Mouse (Mus musculus) thymus, postnatal 25 days (tissue): Measurements from ENCODE around the gene Gm12185.
"Not testable (repeated sequence)": the region's sequence is repeated elsewhere in the genome, so short reads cannot be mapped to it uniquely, and the experiment has no call there.

ENCODE experiments used
- DNase-seq: peaks from one replicate; pipeline ENCODE4 v3.0.0; 2022

Gene Gm12185

DNA sequence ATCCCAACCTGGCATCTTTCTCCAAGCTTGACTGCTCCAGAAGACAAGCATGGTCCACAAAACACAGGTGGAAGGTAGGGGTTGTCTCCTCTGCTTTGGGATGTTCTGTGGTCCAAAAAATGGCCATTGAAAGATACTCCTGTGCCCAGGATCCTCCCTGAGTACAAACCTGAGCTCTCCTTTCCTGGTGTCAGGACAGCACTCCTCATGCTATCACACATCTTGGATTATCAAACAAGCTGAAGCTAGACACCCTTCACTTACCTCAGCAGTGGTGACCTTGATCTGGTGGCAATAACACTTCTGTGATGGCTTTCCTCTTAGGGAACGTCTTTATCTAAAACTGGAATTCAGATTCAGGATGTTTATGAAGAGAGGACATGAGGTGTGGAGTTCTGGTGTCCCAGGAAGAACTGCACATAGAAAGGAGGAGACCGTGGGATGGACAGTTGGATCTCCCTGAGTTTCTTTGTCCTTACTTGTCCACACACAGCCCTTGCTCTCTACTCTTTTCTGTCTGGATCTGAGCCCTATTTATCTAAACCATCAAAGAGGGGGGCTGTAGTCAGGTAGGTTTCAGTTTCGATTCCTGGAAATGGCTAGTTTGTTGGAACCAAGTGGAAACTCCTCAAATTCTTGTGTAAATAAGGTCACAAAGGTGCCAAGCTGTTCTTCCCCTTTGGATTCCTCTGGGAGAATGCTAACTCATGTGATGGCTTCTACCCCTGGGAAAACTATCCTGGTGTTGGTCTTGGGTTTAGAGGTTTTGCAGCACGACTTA lies at the start of gene Gm12185:
Gene Gm12185, minus strand, starts transcription at position 487 of the 781 bp plus-strand sequence.
- peak; percentile 32 for DNase-seq

DNA sequence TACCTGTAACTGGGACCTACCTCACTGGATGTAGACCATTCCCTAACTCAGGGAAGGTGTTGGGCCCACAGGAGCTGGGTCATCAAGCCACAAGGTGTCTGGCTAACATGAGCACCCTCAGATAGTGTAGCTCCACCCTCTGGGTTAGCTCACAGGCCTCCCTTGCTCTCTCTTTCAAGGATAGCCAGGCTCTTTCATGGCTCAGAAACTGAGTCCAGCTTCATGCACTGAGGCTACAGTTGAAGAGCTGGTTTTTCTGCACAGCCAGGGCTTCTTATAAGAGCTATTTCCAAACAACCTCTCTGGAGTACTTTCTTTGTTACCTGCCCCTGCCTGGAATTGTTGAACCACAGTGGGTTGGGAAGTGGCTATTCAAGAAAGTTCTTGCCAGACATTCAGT lies 20.0 kb upstream of the Gm12185 start:
- DNase-seq = not testable (repeated sequence)

DNA sequence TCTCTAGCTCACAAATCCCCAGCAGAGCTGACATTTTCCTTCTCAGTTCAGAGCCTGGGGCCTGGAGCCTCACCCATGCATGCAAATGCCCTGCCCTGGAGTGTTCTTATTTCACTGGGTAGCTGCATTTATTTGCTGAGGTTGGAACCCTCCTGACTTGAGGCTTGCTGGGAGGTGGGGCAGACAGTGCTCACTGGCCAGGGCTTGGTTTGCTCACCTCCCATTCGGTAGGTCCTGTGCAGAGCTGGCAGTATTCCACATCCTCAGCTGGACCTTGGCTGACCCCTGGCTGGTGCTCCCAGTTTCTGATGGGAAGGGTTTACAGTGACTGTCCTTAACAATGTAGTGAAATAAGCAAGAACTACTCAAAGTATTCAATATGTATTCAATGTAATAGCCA lies 14.8 kb upstream of the Gm12185 start:
- not testable (repeated sequence) for DNase-seq

DNA sequence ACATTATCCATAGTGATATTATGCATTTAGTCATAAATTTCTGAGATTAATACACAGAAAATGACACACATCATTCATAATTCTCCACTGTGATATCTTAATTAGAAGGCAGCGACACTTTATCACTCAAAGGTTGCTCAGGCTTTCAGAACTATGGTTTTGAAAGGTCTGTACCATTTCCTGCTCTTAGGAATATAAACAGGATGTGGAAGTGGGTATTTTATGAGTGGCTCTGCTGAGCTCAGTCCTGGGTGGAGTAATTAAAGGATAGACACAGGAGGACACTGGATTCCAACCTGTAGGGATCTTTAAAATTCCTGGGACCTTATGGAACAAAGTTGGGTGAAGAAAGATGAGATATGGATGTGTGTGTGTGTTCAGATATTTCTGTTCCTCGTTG lies 14.3 kb upstream of the Gm12185 start:
- DNase-seq = not testable (repeated sequence)

DNA sequence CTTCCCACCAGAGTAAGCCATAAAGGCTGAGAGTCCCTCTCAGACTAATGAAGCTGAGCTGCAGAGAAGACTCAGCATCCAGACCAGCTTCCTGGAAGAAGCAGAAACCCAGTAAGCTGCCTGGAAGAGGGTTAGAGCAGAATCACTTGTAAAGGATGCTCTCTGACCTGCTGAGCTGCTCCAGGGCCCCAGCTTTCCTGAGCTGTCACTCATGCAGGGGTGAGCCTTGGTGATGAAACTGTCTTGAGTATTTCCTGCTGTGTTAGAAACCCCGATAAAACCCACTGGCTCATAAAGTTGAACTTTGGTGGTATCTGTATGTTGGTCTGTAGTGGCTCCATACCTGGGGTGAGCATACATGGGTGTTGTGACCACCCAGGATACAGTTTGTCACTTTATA lies 8.4 kb upstream of the Gm12185 start:
- not testable (repeated sequence) for DNase-seq

DNA sequence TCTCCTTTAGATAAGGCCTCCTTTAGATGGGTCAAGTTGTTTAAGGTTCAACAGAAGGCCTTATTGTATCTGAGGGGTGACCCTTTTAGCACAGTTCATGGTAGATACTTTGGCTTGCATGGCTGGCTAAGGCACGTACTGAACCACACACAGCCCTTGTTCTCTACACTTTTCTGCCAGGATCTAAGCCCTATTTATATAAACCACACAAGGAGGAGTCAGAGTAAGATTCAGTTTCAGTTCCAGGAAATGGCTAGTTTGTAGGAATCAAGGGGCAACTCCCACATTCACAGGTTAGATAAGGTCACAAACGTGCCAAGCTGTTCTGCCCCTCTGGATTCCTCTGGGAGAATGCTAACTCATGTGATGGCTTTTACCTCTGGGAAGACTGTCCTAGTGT lies 2.0 kb upstream of the Gm12185 start, which contains the start of gene Tgtp1:
Gene Tgtp1, minus strand, starts transcription at position 155 of the 400 bp plus-strand sequence.
- DNase-seq = not testable (repeated sequence)

DNA sequence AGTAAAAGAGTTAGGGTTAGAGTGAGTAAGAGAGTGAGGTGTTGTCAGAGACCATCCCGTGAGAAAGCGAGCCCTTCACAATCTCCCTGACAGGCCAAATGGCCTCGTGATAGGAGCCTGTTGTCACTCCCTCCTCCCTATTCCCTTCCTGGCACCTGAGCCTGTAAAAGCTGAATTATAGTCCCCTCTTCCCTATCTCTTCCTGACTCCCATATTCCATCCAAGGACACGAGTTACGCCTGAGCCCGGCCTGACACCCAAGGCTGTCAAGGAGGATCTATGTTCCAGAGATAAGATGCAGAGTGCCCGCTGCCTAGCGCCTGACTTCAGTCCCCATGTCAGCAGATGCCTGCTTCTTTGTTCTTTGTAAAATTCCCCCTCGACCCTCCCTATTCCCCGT lies 1.3 kb upstream of the Gm12185 start:
- not testable (repeated sequence) for DNase-seq

DNA sequence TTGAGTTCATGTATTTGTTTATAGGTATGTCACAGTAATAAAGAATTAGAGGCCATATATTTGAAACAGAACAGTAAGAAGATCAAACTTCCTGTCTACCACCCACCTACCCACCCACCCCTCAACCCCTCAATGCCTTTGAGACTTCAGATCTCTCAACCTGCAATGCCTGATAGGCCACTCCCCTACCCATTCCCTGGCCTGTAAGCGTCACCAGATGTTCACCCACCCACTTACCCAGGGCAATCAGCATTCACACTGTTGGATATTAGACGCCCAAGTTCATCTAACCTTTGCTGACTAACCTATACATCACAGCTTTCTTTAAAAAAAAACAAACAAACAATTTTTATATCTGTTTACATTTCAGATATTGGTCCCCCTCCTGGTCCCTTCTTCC lies 2.0 kb downstream of the Gm12185 start:
- not testable (repeated sequence) for DNase-seq

DNA sequence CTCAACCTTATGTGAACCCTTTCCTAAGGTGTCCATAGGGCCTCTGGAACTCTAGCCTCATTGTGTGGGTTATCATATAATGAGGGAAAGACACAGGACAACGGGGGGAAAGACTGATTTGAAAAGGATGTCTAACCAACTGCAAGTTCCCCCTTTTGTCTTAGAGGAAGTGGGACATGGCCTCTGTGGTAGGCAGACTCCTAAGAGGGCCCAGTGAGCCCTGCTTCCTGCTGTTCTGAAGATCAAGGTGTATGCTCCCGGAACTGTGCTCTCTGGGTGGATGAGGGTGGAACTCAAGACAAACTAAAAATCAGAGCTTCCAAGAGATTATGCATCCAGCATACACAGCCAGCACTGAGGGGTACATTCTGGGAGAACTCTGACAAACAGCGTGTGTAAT lies 3.8 kb downstream of the Gm12185 start:
- DNase-seq = peak; percentile 22

DNA sequence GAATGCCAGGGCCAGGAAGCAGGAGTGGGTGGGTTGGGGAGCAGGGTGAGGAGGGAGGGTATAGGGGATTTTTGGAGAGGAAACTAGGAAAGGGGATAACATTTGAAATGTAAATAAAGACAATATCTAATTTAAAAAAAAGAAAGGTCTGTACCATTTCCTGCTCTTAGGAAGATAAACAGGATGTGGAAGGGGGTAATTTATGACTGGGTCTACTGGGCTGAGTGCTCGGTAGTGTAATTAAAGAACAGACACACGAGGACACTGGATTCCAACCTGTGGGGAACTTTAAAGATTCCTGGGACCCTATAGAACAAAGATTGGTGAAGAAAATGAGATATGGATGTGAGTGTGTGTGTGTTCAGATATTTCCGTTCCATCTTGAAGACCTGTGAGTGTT lies 9.2 kb downstream of the Gm12185 start:
- DNase-seq = not testable (repeated sequence)

DNA sequence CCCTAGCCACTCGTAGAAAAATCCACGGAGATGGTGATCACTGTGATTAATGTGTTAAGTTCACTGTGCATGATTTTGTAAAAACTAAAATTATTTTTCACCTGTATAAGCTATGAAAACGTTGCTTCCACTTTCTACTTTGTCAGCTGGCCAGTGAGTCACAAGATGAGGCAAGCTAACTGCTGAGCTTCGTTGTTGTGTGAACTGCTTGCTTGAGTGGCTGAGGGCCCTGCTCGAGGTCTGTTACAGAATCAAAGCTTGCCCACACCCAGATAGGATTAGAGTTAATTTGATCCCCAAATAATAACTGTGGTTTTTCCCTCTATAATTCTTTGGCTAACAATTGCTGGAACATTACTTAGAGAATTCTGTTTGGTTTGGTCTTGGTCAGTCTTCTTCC lies 12.0 kb downstream of the Gm12185 start:
- not testable (repeated sequence) for DNase-seq

DNA sequence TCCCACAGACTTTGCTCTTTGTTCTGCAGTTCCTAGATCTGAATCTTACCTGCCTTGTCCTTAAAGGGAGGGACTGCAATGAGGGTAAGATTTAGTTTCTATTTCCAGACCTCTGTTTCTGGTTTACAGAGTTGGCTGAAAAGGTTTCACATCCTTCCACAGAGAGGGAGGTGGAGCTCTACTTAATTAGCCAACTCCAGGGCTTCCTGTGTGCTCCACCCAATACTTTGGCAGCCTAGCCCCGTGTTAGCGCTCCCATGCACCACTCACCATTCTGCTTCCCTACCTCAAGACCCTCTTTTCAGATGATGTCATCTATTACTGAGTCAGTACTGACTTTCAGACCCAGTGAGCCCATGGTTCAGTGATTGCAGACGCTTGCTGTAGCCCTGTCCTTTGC lies 12.8 kb downstream of the Gm12185 start, which contains the start of gene 9930111J21Rik1:
Gene 9930111J21Rik1, minus strand, starts transcription at position 148 of the 400 bp plus-strand sequence.
- DNase-seq = not testable (repeated sequence)

DNA sequence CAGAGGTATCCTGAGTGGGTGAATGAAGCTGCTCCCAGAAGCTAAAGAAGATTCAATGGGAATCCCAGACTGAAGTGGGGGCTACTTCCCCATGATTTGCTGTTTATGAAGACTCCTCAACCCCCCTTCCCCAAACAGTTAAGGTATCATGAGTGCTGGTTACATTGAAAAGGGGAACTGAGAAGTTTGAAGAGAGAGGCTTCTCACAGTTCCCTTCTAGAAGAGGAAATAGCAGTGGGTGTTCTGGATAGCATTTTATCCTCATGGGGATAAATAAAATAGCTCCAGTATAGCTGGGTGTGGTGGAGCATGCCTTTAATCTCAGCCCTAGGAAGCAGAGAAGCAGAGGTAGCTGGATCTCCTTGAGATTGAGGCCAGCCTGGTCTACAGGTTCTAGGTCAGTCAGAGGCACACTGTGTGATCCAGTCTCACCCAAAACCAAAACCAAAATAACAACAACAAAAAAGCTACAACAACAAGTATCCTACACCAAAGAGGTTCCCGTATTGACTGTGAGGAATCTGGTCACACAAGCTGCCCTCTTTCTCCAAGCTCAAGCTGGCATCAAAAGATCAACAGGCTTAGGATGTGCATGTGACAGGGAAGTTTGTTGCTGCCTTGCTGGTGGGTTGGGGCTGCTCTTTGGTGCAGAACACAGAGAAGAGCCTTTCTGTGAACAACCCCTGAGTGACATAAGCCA lies 13.6 kb downstream of the Gm12185 start, which contains the start of gene Olfr56:
Gene Olfr56, plus strand, starts transcription at position 650 of the 700 bp plus-strand sequence.
- DNase-seq = not testable (repeated sequence)

DNA sequence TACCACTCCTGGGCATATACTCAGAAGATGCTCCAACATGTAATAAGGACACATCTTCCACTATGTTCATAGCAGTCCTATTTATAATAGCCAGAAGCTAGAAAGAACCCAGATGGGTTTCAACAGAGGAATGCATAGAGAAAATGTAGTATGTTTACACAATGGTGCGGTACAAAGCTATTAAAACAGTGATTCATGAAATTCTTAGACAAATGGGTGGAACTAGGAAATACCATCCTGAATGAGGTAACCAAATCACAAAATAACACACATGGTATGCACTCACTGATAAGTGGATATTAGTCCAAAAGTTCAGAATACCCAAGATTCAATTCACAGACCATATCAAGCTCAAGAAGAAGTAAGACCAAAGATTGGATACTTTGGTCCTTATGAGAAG lies 17.3 kb downstream of the Gm12185 start:
- DNase-seq = not testable (repeated sequence)

DNA sequence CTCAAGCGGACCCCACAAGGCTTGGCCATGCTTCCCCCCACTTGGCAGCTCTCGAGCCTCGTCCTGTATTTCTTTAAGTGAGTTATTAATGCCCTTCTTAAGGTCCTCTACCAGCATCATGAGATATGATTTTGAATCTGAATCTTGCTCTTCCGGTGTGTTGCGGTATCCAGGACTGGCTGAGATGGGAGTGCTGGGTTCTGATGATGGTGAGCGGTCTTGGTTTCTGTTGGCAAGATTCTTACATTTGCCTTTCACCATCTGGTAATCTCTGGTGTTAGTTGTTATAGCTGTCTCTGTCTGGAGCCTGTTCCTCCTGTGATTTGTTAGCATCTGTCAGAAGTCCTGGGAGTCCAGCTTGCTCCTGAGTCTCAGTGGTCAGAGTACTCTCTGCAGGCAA lies 45.9 kb downstream of the Gm12185 start, which contains the start of gene Psme2b:
Gene Psme2b, minus strand, starts transcription at position 101 of the 400 bp plus-strand sequence.
- not testable (repeated sequence) for DNase-seq

DNA sequence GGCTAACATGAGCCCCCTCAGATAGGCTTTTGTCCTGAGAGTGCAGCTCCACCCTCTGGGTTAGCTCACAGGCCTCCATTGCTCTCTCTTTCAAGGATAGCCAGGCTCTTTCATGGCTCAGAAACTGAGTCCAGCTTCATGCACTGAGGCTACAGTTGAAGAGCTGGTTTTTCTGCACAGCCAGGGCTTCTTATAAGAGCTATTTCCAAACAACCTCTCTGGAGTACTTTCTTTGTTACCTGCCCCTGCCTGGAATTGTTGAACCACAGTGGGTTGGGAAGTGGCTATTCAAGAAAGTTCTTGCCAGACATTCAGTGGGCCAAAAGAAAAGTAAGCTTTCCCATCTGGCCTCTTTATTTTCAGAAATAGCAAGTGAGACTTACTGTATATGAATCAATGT lies 52.7 kb downstream of the Gm12185 start:
- DNase-seq = not testable (repeated sequence)

DNA sequence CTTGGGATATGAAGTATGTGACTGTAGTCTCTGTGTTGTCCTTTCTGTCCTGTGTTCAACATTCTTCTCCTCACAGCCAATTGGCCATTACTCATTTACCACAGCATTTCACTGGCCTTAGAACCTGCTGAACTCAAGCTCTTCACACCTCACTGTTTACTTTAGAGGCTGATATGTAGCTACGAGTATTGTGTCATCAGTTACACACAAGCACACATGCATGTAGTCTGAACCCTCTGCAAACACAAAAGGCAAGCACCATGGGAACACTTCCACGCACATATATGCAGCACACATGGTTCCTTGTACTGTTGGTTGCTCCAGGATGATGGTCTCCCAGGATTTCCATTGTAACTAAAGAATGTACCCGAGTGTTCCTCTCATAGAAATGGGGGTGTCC lies 56.7 kb downstream of the Gm12185 start:
- DNase-seq = not testable (repeated sequence)

DNA sequence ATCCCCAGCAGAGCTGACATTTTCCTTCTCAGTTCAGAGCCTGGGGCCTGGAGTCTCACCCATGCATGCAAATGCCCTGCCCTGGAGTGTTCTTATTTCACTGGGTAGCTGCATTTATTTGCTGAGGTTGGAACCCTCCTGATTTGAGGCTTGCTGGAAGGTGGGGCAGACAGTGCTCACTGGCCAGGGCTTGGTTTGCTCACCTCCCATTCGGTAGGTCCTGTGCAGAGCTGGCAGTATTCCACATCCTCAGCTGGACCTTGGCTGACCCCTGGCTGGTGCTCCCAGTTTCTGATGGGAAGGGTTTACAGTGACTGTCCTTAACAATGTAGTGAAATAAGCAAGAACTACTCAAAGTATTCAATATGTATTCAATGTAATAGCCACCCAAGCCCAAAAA lies 58.1 kb downstream of the Gm12185 start:
- not testable (repeated sequence) for DNase-seq

DNA sequence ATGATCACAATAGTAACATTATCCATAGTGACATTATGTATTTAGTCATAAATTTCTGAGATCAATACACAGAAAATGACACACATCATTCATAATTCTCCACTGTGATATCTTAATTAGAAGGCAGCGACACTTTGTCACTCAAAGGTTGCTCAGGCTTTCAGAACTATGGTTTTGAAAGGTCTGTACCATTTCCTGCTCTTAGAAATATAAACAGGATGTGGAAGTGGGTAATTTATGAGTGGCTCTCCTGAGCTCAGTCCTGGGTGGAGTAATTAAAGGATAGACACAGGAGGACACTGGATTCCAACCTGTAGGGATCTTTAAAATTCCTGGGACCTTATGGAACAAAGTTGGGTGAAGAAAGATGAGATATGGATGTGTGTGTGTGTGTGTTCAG lies 58.6 kb downstream of the Gm12185 start:
- DNase-seq = not testable (repeated sequence)

DNA sequence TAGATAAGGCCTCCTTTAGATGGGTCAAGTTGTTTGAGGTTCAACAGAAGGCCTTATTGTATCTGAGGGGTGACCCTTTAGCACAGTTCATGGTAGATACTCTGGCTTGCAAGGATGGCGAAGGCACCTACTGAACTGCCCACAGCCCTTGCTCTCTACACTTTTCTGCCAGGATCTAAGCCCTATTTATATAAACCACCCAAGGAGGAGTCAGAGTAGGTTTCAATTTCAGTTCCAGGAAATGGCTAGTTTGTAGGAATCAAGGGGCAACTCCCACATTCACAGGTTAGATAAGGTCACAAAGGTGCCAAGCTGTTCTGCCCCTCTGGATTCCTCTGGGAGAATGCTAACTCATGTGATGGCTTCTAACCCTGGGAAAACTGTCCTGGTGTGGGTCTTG lies 64.0 kb downstream of the Gm12185 start:
- DNase-seq = not testable (repeated sequence)

DNA sequence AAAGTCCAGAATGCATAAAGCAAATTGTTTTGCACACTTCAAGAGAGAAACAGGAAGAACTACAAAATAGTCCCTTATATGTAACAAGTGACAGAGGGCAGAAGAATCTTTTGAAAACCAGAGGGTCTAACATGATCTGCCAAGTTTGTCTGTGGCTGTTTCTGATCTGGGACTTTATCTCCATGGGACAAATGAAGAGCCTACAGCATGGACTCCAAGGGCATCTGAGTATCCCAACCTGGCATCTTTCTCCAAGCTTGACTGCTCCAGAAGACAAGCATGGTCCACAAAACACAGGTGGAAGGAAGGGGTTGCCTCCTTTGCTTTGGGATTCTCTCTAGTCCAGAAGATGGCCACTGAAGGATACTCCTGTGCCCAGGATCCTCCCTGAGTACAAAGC lies 65.6 kb downstream of the Gm12185 start:
- DNase-seq = not testable (repeated sequence)

DNA sequence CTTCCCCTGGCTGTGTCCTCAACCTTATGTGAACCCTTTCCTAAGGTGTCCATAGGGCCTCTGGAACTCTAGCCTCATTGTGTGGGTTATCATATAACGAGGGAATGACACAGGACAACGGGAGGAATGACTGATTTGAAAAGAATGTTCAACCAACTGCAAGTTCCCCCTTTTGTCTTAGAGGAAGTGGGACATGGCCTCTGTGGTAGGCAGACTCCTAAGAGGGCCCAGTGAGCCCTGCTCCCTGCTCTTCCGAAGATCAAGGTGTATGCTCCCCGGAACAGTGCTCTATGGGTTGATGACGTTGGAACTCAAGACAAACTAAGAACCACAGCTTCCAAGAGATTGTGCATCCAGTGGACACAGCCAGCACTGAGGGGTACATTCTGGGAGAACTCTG lies 68.2 kb downstream of the Gm12185 start:
- not testable (repeated sequence) for DNase-seq

DNA sequence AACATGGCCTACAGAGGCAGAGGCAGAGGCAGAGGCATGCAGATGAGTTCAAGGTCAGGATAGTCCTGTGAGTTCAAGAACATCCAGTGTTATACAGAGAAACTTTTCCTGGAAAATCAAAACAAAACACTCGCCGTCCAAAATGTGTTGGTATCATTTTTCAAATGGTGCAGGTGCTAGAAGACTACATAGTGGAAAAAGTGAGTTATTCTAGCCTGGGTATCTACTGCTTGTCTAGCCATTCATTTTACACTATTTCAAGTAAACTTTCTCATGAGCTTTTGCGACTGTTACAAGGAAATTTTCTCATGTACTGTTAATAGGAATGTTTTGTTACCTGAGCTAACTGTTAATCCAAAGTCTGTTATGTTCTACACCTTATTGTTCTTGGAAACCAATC lies 73.6 kb downstream of the Gm12185 start:
- no peak for DNase-seq

DNA sequence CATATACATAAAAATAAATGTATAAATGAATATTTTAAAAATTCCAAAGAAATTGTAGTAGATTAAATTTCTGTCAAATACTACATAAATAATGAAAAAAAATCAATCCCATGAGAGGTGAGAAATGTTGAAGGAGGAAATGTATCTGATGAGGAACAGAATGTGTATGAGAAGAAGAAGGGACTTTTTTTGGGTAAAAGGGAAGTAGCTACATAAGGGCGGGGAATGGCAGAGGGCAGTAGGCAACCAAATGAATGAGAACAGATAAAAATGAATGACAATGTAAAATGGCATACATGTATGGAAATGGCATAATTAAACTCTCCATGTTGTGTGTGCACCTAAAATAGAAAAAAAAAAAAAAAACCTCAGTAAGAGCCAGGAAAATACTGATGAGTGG lies 78.4 kb downstream of the Gm12185 start:
- DNase-seq = no peak
